Mouse (Mus musculus): ENCODE results near the gene Ncor2. TPM values are rescaled to one million over a fixed set of nuclear protein-coding genes. Genes with fewer than 3 reads are reported as not detected.
A peak's percentile ranks its signal among the peaks of the same experiment; 100 is the strongest.

Ncor2 gene
- total RNA-seq, 2 experiments from 2014 or later: 238 to 254 TPM

- no peak for DNase-seq (ENCODE audit: low spot score in 2 of 2)
Observed at GRCm38 (mm10) chr5:125172831-125173615, 6.0 kb downstream of the Ncor2 start.

- no peak for DNase-seq (ENCODE audit: low spot score in 2 of 2)
Observed at GRCm38 (mm10) chr5:125171259-125171658, 7.8 kb downstream of the Ncor2 start.

GRCm38 (mm10) chr5:125170107-125170842 lies 8.7 kb downstream of the Ncor2 start:
- no peak for DNase-seq (ENCODE audit: low spot score in 2 of 2)

- DNase-seq (ENCODE audit: low spot score in 2 of 2): no peak
Observed at GRCm38 (mm10) chr5:125168101-125168500, 10.9 kb downstream of the Ncor2 start.

GRCm38 (mm10) chr5:125167524-125167923 lies 11.5 kb downstream of the Ncor2 start:
- no peak for DNase-seq (ENCODE audit: low spot score in 2 of 2)

GRCm38 (mm10) chr5:125165993-125166392 lies 13.0 kb downstream of the Ncor2 start:
- DNase-seq (ENCODE audit: low spot score in 2 of 2): no peak

GRCm38 (mm10) chr5:125164465-125165167 lies 14.4 kb downstream of the Ncor2 start:
- DNase-seq (ENCODE audit: low spot score in 2 of 2): no peak

- DNase-seq (ENCODE audit: low spot score in 2 of 2): no peak
Observed at GRCm38 (mm10) chr5:125163441-125164050, 15.5 kb downstream of the Ncor2 start.

- no peak for DNase-seq (ENCODE audit: low spot score in 2 of 2)
Observed at GRCm38 (mm10) chr5:125162461-125162860, 16.6 kb downstream of the Ncor2 start.

GRCm38 (mm10) chr5:125159804-125160405 lies 19.1 kb downstream of the Ncor2 start:
- no peak for DNase-seq (ENCODE audit: low spot score in 2 of 2)

GRCm38 (mm10) chr5:125159293-125159692 lies 19.7 kb downstream of the Ncor2 start:
- DNase-seq (ENCODE audit: low spot score in 2 of 2): peak in 1 of 2 experiments; percentile 83

- no peak for DNase-seq (ENCODE audit: low spot score in 2 of 2)
Observed at GRCm38 (mm10) chr5:125158232-125158961, 20.6 kb downstream of the Ncor2 start.

- DNase-seq (ENCODE audit: low spot score in 2 of 2): no peak
Observed at GRCm38 (mm10) chr5:125157375-125158033, 21.5 kb downstream of the Ncor2 start.

- DNase-seq (ENCODE audit: low spot score in 2 of 2): no peak
Observed at GRCm38 (mm10) chr5:125156418-125157205, 22.4 kb downstream of the Ncor2 start.

GRCm38 (mm10) chr5:125155451-125155850 lies 23.6 kb downstream of the Ncor2 start:
- DNase-seq (ENCODE audit: low spot score in 2 of 2): no peak

GRCm38 (mm10) chr5:125154989-125155388 lies 24.0 kb downstream of the Ncor2 start:
- DNase-seq (ENCODE audit: low spot score in 2 of 2): peak; percentile 80 to 83

- DNase-seq (ENCODE audit: low spot score in 2 of 2): no peak
Observed at GRCm38 (mm10) chr5:125154178-125154577, 24.8 kb downstream of the Ncor2 start.

GRCm38 (mm10) chr5:125153201-125153816 lies 25.7 kb downstream of the Ncor2 start:
- no peak for DNase-seq (ENCODE audit: low spot score in 2 of 2)

All from layer of hippocampus, postnatal 14 days (tissue).